ENCODE assay signal across 30 mouse cellular contexts in the genomic region with DNA sequence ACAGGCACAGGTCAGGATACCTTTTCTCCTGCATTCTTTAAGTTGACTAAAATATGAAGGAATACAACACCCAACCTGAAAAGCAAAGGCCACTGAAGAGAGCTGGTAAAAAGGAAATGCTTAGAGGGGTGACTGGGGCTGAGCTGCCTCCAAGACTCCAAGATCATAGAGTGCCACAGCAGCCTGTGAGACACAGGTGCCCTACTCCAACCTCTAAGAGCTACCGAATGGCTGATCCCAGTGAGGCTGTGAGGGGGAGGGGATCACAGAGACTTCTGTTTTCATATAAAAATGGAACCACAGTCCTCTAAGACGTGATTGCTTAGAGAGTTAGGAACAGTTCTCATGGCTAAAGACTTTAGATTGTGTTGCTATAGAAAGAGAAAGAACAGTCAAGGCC. TPM values are rescaled to one million over a fixed set of nuclear protein-coding genes. Genes with fewer than 3 reads are reported as not detected.
DNase-seq lines count a peak whose midpoint lies in the region; ATAC-seq and TF ChIP-seq lines count a peak whose summit lies in the region.
"Had no signal": no experiment of that assay in that cellular context is flagged by ENCODE, and none has a peak within 500 bp of the region (broad histone marks: within the 10 kb centered on the region; RNA-seq: fewer than 3 reads in every experiment).

No protein-coding gene starts in this region.

- no peak for TF ChIP-seq POLR2A in myocyte (IDR thresholded peaks at IDR 0.05; ENCODE audit: insufficient read length, low read depth)

- no peaks in the 10 kb centered on the region for H3K27me3 ChIP-seq in myocyte (ENCODE audit: control insufficient read depth, insufficient read depth, insufficient read length)
- H3K27me3 ChIP-seq: CH12.LX; embryonic facial prominence, embryonic 13.5 days; forebrain, embryonic 12.5 days; forebrain, embryonic 15.5 days; heart, embryonic 13.5 days; hindbrain, embryonic 13.5 days; Patski had no signal

- no peaks in the 10 kb centered on the region for H3K36me3 ChIP-seq in myocyte (ENCODE audit: control insufficient read depth, insufficient read depth)
- H3K36me3 ChIP-seq: embryonic facial prominence, embryonic 10.5 days; embryonic facial prominence, embryonic 13.5 days; forebrain, embryonic 12.5 days; forebrain, embryonic 15.5 days; G1E; heart, embryonic 10.5 days; heart, embryonic 13.5 days; hindbrain, embryonic 13.5 days had no signal

- H3K4me2 ChIP-seq in myocyte (ENCODE audit: low read depth): peak overlapping the region; percentile 74
- H3K4me2 ChIP-seq: forebrain, embryonic 12.5 days; forebrain, embryonic 15.5 days; heart, embryonic 13.5 days; hindbrain, embryonic 13.5 days had no signal

- H3ac ChIP-seq in myocyte (ENCODE audit: control insufficient read depth, insufficient read length): no peak overlapping the region

- no peaks in the 10 kb centered on the region for H3K79me2 ChIP-seq in myocyte (ENCODE audit: control insufficient read depth, insufficient read depth)

- DNase-seq in heart, adult 11 months: peak; percentile 44
- DNase-seq in heart, postnatal 4 days: no peak
- DNase-seq in thymus, postnatal 10 days (ENCODE audit: low spot score in 2 of 2): peak; percentile 27 to 30
- DNase-seq in thymus, postnatal 36 days: peak; percentile 11 to 37
- DNase-seq in c-Kit-positive CD71-positive TER-119-positive erythroid progenitor cells, embryonic 14.5 days (ENCODE audit: low spot score): no peak
- DNase-seq: adrenal gland, postnatal 10 days; adrenal gland, postnatal 36 days; B cell, adult 2 months; cerebellum, adult 11 months; cerebellum, adult 2 months; cerebellum, postnatal 10 days; cerebellum, postnatal 36 days; embryo, embryonic 11 days; gastrocnemius, postnatal 25 days; heart, adult 2 months; heart, postnatal 14 days had no signal

- no peak overlapping the region for H3K4me3 ChIP-seq in myocyte
- H3K4me3 ChIP-seq: embryonic facial prominence, embryonic 10.5 days; embryonic facial prominence, embryonic 13.5 days; erythroblast, embryonic 14.5 days; forebrain, embryonic 12.5 days; forebrain, embryonic 15.5 days; heart, adult 2 months; heart, embryonic 10.5 days; heart, embryonic 13.5 days; hindbrain, embryonic 13.5 days had no signal

- ATAC-seq in inflammation-experienced regulatory T-cells, adult 6 months: no peak
- ATAC-seq: forebrain, embryonic 15.5 days; hindbrain, embryonic 16.5 days had no signal

TF ChIP-seq in myocyte, 11 proteins besides CTCF, POLR2A, EP300 and RAD21:
- TF ChIP-seq MYOG (IDR thresholded peaks at IDR 0.05; ENCODE audit: control insufficient read depth in 1 of 3, insufficient read depth in 1 of 3, insufficient read length in 2 of 3, low read depth in 2 of 3): no peak
- TF ChIP-seq E2F4 (IDR thresholded peaks at IDR 0.05; ENCODE audit: insufficient read depth): no peak
- TF ChIP-seq REST (IDR thresholded peaks at IDR 0.05; ENCODE audit: insufficient read depth, insufficient read length): no peak
- TF ChIP-seq SRF (IDR thresholded peaks at IDR 0.05; ENCODE audit: control insufficient read depth, insufficient read length, low read depth): no peak
- no peak for TF ChIP-seq POLR2AphosphoS2 (IDR thresholded peaks at IDR 0.05; ENCODE audit: insufficient read length, low read depth)
- no peak for TF ChIP-seq TCF3 (IDR thresholded peaks at IDR 0.05; ENCODE audit: insufficient read length, low read depth)
- no peak for TF ChIP-seq MAX (IDR thresholded peaks at IDR 0.05; ENCODE audit: low read depth)
- no peak for TF ChIP-seq MYOD1 (IDR thresholded peaks at IDR 0.05; ENCODE audit: control insufficient read depth in 1 of 3, insufficient read length in 2 of 3, low read depth in 2 of 3)
- no peak for TF ChIP-seq TCF12 (IDR thresholded peaks at IDR 0.05; ENCODE audit: insufficient read depth, poor library complexity, severe bottlenecking)
- no peak for TF ChIP-seq USF1 (IDR thresholded peaks at IDR 0.05; ENCODE audit: low read depth)
- no peak for TF ChIP-seq CEBPB (IDR thresholded peaks at IDR 0.05; ENCODE audit: insufficient read depth, poor library complexity, severe bottlenecking)
TF ChIP-seq in myocyte: peak in this region for 0.

RNA-seq across cellular contexts. Expression of a gene that starts 23.3 kb away (rescaled TPM):
- total RNA-seq in heart, postnatal 4 days (2021): 100 to 1,000 TPM; 178 to 191 TPM
- polyA plus RNA-seq in myocyte (2012; fragmentation: generic; extraction: Trizol): 24.7 TPM
- polyA plus RNA-seq in inflammation-experienced regulatory T-cells, adult 6 months (2017; shearing (Covaris generic)): 1 to 10 TPM; 5.7 to 9.9 (median 7.0) TPM

Comparison
In these comparisons a context has a peak if more than half of its experiments do, and no peak if none do; other contexts are left out.
1. DNase-seq: peak in heart, adult 11 months (single experiment), thymus, postnatal 10 days (2 of 2) and thymus, postnatal 36 days (2 of 2); none in heart, postnatal 4 days (single experiment) and c-Kit-positive CD71-positive TER-119-positive erythroid progenitor cells, embryonic 14.5 days (single experiment).